Mouse (Mus musculus): Measurements from ENCODE around the gene Exd2. TPM values are rescaled to one million over a fixed set of nuclear protein-coding genes. Genes with fewer than 3 reads are reported as not detected.

Gene Exd2
- total and polyA plus RNA-seq, 2 experiments from 2014 or later: 32.7 to 40.0 TPM

DNA sequence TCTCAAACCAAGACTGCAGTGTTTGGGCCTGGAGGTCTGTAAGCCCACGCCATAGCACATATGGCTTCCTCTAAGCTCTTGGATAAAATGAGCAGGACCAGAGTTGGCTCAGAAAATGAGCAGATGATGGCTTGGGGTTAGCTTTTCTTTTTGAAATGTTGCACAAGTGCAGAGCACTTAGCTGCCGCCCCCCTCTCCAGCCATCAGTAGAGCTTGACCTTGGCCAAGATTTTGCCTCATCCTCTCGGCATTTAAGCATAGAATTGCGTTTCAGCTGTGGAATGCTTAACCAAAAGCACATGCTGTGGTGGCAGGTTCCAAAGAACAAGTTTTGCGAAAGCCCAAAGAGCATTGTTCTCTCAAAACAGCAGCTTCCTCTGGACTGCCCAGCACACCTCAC, 41.8 kb downstream of the Exd2 start:
- WGBS: 87% methylated on average over 5 of the region's 5 CpGs
- Histone ChIP-seq H3K9ac (replicated peaks; ENCODE audit: low read length, poor library complexity, severe bottlenecking) (no peak overlapping the region), H3K36me3 (ENCODE audit: insufficient read depth, low read length) (no peaks in the 10 kb centered on the region), H3K27ac (ENCODE audit: low read depth, low read length) (no peak overlapping the region), H3K27me3 (ENCODE audit: insufficient read depth, low read length) (no peaks in the 10 kb centered on the region), H3K4me1 (ENCODE audit: insufficient read depth, low read length) (no peaks in the 10 kb centered on the region), H3K4me3 (ENCODE audit: low read depth, low read length) (no peak overlapping the region), H3K4me2 (ENCODE audit: low read depth, low read length, poor library complexity, severe bottlenecking) (no peak overlapping the region), H3K9me3 (ENCODE audit: low read length) (no peaks in the 10 kb centered on the region)
- ATAC-seq (ENCODE audit: low FRiP score): no peak
- TF ChIP-seq CTCF (IDR thresholded peaks at IDR 0.05): no peak
- DNase-seq (ENCODE audit: low spot score): no peak

DNA sequence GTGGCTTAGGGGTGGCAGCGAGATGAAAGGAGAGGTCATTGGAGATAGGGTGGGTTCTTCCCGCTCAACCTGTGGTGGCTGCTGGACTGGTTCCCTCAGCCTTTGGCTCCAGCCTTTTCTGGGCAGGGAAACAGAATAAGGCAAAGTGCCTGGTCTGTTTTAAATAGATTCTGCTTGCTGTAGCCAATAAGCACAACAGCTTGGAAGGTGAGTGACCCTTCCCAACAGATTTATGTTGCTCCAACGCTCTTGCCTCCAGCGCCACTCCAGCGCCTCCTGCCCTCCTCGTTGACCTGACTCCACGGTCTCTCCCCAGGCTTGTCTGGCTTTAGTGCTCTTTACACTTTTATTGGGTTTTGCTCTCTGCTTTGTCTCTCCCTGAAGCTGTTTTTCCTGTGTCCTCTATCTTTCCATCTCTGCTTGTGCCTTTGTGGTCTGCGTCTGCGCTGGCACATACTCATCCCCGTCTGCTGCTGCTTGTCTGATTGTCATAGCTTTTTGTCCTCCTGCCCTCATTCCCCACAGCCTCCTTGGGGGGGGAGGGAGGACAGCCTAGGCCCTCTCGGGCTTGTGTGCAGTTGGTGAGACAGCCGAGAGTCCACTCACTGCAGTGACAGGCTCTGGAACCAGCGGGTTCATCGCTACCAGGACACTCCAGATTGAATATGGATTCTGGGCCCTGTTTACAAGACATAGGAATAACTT, 44.3 kb downstream of the Exd2 start:
- TF ChIP-seq CTCF (IDR thresholded peaks at IDR 0.05): no peak
- ATAC-seq (ENCODE audit: low FRiP score): no peak
- Histone ChIP-seq H3K27me3 (ENCODE audit: insufficient read depth, low read length) (no peaks in the 10 kb centered on the region), H3K36me3 (ENCODE audit: insufficient read depth, low read length) (no peaks in the 10 kb centered on the region), H3K9ac (replicated peaks; ENCODE audit: low read length, poor library complexity, severe bottlenecking) (no peak overlapping the region), H3K4me2 (ENCODE audit: low read depth, low read length, poor library complexity, severe bottlenecking) (no peak overlapping the region), H3K9me3 (ENCODE audit: low read length) (no peaks in the 10 kb centered on the region), H3K4me3 (ENCODE audit: low read depth, low read length) (no peak overlapping the region), H3K27ac (ENCODE audit: low read depth, low read length) (no peak overlapping the region), H3K4me1 (ENCODE audit: insufficient read depth, low read length) (no peaks in the 10 kb centered on the region)
- DNase-seq (ENCODE audit: low spot score): peak; percentile 22
- WGBS: 57% methylated on average over 14 of the region's 14 CpGs

DNA sequence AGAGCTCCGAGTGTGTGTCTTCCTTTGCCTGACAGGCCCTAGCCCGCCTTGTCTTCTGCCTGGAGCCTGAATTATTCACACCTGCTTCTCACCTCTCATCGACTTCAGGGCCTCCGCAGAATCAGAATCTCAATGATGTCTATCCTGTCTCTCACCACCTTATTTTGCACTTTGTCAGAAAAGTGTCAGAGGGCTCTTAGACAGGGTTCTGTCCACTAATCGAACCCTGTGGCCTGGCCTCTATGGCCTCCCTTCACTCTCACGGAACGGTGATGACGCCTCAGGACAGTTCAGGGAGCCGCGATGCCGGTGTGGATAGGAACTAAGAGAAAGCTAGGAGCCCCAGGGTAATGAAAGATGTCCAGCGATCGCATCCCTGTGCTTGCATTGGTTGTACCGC, 55.1 kb downstream of the Exd2 start, which contains the start of gene Galnt16:
TSS of gene Galnt16 (plus strand) at position 301 of the 400 bp plus-strand sequence.
- Histone ChIP-seq H3K4me1 (ENCODE audit: insufficient read depth, low read length) (no peaks in the 10 kb centered on the region; the same call in 1 of the 2 replicates), H3K36me3 (ENCODE audit: insufficient read depth, low read length) (no peaks in the 10 kb centered on the region), H3K27me3 (ENCODE audit: insufficient read depth, low read length) (no peaks in the 10 kb centered on the region), H3K4me3 (ENCODE audit: low read depth, low read length) (peak within 1 kb of the TSS; percentile 96), H3K9me3 (ENCODE audit: low read length) (no peaks in the 10 kb centered on the region), H3K9ac (replicated peaks; ENCODE audit: low read length, poor library complexity, severe bottlenecking) (peak within 1 kb of the TSS; percentile 76), H3K4me2 (ENCODE audit: low read depth, low read length, poor library complexity, severe bottlenecking) (peak within 1 kb of the TSS; percentile 83), H3K27ac (ENCODE audit: low read depth, low read length) (peak within 1 kb of the TSS; percentile 86)
- TF ChIP-seq CTCF (IDR thresholded peaks at IDR 0.05): no peak
- ATAC-seq (ENCODE audit: low FRiP score) (no peak), DNase-seq (ENCODE audit: low spot score) (no peak)
- 5% methylated on average over 14 of the region's 14 CpGs for WGBS

DNA sequence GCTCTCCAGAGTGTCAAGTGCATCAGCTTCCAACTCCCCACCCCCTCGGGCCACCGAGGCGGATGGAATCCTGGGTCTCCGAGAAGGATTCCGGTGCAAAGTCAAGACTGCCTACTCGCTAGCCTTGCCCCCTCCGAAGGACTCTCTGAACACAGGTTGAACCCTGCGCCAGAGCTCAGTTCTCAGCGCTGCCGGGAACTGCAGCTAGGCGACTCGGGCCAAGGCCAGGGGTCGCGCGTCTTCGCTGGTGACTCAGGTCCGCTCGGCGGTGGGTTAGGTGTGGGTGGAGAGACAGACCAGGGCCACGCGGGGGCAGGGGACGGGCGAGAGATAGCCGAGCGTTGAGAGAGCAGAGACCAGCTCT, 55.5 kb downstream of the Exd2 start:
- under 1% methylated on average over 23 of the region's 25 CpGs for WGBS
- peak overlapping the region; percentile 96 for H3K4me3 ChIP-seq (ENCODE audit: low read depth, low read length)
- H3K36me3 ChIP-seq (ENCODE audit: insufficient read depth, low read length): no peaks in the 10 kb centered on the region
- H3K9ac ChIP-seq (replicated peaks; ENCODE audit: low read length, poor library complexity, severe bottlenecking): peak overlapping the region; percentile 76
- H3K27ac ChIP-seq (ENCODE audit: low read depth, low read length): peak overlapping the region; percentile 86
- DNase-seq (ENCODE audit: low spot score) (no peak), ATAC-seq (ENCODE audit: low FRiP score) (peak; percentile 57; the same call in 1 of the 2 replicates)
- H3K9me3 ChIP-seq (ENCODE audit: low read length): no peaks in the 10 kb centered on the region
- H3K27me3 ChIP-seq (ENCODE audit: insufficient read depth, low read length): no peaks in the 10 kb centered on the region
- H3K4me1 ChIP-seq (ENCODE audit: insufficient read depth, low read length): peaks cover 1% of the 10 kb centered on the region; the same call in 1 of the 2 replicates
- TF ChIP-seq CTCF (IDR thresholded peaks at IDR 0.05): peak; percentile 23
- H3K4me2 ChIP-seq (ENCODE audit: low read depth, low read length, poor library complexity, severe bottlenecking): peak overlapping the region; percentile 83

DNA sequence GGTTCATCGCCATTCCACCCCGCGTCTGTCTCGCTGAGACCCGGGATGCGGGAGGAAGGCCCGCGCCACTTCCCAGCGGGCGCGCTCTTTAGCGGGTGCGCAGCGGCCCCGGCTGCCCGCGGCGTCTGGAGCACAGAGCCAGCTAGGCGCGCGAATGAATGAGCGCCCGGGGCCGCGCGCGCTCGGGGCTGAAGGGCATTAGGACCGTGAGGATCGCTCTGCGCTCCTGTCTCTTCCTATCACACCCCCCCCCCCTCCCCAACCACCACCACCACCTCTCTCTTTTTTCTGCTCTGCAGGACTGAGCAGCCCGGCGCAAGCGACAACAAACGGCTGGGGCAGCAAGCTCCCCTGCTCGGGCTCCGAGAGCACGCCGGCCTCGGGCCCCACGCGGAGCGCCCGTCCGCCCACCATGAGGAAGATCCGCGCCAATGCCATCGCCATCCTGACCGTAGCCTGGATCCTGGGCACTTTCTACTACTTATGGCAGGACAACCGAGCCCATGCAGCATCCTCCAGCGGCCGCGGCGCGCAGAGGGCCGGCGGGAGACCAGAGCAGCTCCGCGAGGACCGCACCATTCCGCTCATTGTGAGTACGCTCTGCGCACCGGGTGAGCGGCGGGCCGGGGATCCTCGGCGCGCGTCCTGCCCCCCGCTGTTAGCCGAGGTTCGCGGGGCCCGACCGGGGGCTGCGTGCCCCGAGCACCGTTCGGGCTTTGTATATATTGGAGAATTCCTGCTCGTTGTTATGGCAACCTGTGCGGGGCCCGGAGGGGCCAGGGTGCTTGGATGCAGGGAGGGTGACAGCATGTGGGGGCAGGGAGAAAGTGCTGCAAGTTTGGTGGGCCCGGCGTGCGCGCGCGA, 56.1 kb downstream of the Exd2 start:
- H3K4me1 ChIP-seq (ENCODE audit: insufficient read depth, low read length): peaks cover 3% of the 10 kb centered on the region; the same call in 1 of the 2 replicates
- ATAC-seq (ENCODE audit: low FRiP score) (peak; percentile 80), DNase-seq (ENCODE audit: low spot score) (peak; percentile 84)
- under 1% methylated on average over 70 of the region's 90 CpGs for WGBS
- peak overlapping the region; percentile 96 for H3K4me3 ChIP-seq (ENCODE audit: low read depth, low read length)
- H3K27ac ChIP-seq (ENCODE audit: low read depth, low read length): peak overlapping the region; percentile 86
- H3K9me3 ChIP-seq (ENCODE audit: low read length): no peaks in the 10 kb centered on the region
- peak overlapping the region; percentile 76 for H3K9ac ChIP-seq (replicated peaks; ENCODE audit: low read length, poor library complexity, severe bottlenecking)
- H3K36me3 ChIP-seq (ENCODE audit: insufficient read depth, low read length): no peaks in the 10 kb centered on the region
- TF ChIP-seq CTCF (IDR thresholded peaks at IDR 0.05): no peak
- H3K4me2 ChIP-seq (ENCODE audit: low read depth, low read length, poor library complexity, severe bottlenecking): peak overlapping the region; percentile 83
- H3K27me3 ChIP-seq (ENCODE audit: insufficient read depth, low read length): no peaks in the 10 kb centered on the region
